Mouse (Mus musculus): ENCODE measurements around the gene Zfp62.

Gene Zfp62

GRCm38 (mm10) chr11:49247255-49247654 is 44.2 kb downstream of the Zfp62 start:
- CTCF ChIA-PET: interaction anchor here (1.1 kb wide), 1 partner anchor 41 kb away, joined by 3 read pairs; no protein-coding TSS in a partner anchor

- CTCF ChIA-PET: interaction anchor here (1.1 kb wide), 1 partner anchor 42 kb away, joined by 3 read pairs; no protein-coding TSS in a partner anchor
Measured at GRCm38 (mm10) chr11:49248226-49248973, 45.3 kb downstream of the Zfp62 start.

GRCm38 (mm10) chr11:49248974-49249700 is 46.0 kb downstream of the Zfp62 start:
- CTCF ChIA-PET: no interaction called here

- CTCF ChIA-PET: no interaction called here
Measured at GRCm38 (mm10) chr11:49249811-49250421, 46.8 kb downstream of the Zfp62 start.

- CTCF ChIA-PET: interaction anchor here (1.1 kb wide), 1 partner anchor 59 kb away, joined by 3 read pairs; no protein-coding TSS in a partner anchor
Measured at GRCm38 (mm10) chr11:49250422-49251379, 47.6 kb downstream of the Zfp62 start.

GRCm38 (mm10) chr11:49251380-49251761 is 48.3 kb downstream of the Zfp62 start:
- CTCF ChIA-PET: interaction anchor here (1.1 kb wide), 1 partner anchor 60 kb away, joined by 3 read pairs; no protein-coding TSS in a partner anchor

- CTCF ChIA-PET: no interaction called here
Measured at GRCm38 (mm10) chr11:49252048-49252447, 49.0 kb downstream of the Zfp62 start.

- CTCF ChIA-PET: interaction anchor here (0.6 to 0.8 kb wide), 2 partner anchors 50 to 66 kb away, joined by 3 read pairs; partner anchors contain the start of gene Btnl9
Measured at GRCm38 (mm10) chr11:49253035-49253434, 49.9 kb downstream of the Zfp62 start.

- CTCF ChIA-PET: no interaction called here
Measured at GRCm38 (mm10) chr11:49259296-49259695, 56.2 kb downstream of the Zfp62 start.

- CTCF ChIA-PET: no interaction called here
Measured at GRCm38 (mm10) chr11:49259829-49260228, 56.7 kb downstream of the Zfp62 start.

GRCm38 (mm10) chr11:49260598-49261312 is 57.7 kb downstream of the Zfp62 start:
- CTCF ChIA-PET: no interaction called here

GRCm38 (mm10) chr11:49261313-49261855 is 58.3 kb downstream of the Zfp62 start:
- CTCF ChIA-PET: no interaction called here

- CTCF ChIA-PET: no interaction called here
Measured at GRCm38 (mm10) chr11:49262286-49262685, 59.2 kb downstream of the Zfp62 start.

- CTCF ChIA-PET: interaction anchor here (0.6 kb wide), 1 partner anchor 39 kb away, joined by 3 read pairs; no protein-coding TSS in a partner anchor
Measured at GRCm38 (mm10) chr11:49263149-49263548, 60.1 kb downstream of the Zfp62 start.

- CTCF ChIA-PET: no interaction called here
Measured at GRCm38 (mm10) chr11:49264081-49264480, 61.0 kb downstream of the Zfp62 start.

GRCm38 (mm10) chr11:49264622-49265021 is 61.5 kb downstream of the Zfp62 start:
- CTCF ChIA-PET: no interaction called here

- CTCF ChIA-PET: no interaction called here
Measured at GRCm38 (mm10) chr11:49265101-49265500, 62.0 kb downstream of the Zfp62 start.

- CTCF ChIA-PET: interaction anchor here (0.5 kb wide), 1 partner anchor 75 kb away, joined by 16 read pairs; no protein-coding TSS in a partner anchor
Measured at GRCm38 (mm10) chr11:49266671-49267070, 63.6 kb downstream of the Zfp62 start.

- CTCF ChIA-PET: no interaction called here
Measured at GRCm38 (mm10) chr11:49267316-49267715, 64.2 kb downstream of the Zfp62 start.

GRCm38 (mm10) chr11:49267970-49268579 is 65.0 kb downstream of the Zfp62 start:
- CTCF ChIA-PET: no interaction called here

Measured in spleen, embryonic (tissue).